Mouse (Mus musculus) forebrain, embryonic 14.5 days (tissue): Measurements from ENCODE around the gene Nkg7. TPM values are rescaled to one million over a fixed set of nuclear protein-coding genes. Genes with fewer than 3 reads are reported as not detected.
A peak's percentile ranks its signal among the peaks of the same experiment; 100 is the strongest.

Experiments
- ATAC-seq: fragments of 200-750 bp; cut with Nextera tagmentation; 2 replicates; pipeline ENCODE4 v1.8.0; 2017; ENCODE audit warnings: mild to moderate bottlenecking, moderate library complexity
- DNase-seq: peaks from one replicate; pipeline ENCODE4 v3.0.0-alpha.2; 2015; ENCODE audit warnings: low spot score
- H3K27ac ChIP-seq: fragments of 300-500 bp; sonication (generic); 2 replicates; pipeline ENCODE4 v1.5.1; 2014; ENCODE audit warnings: low read depth, mild to moderate bottlenecking, control low read depth, low read length, moderate library complexity
- H3K27me3 ChIP-seq: fragments of 300-500 bp; sonication (generic); replicated peaks from 2 replicates; pipeline ENCODE4 v1.6.1; 2014; ENCODE audit warnings: low read length, control low read depth, mixed read lengths; ENCODE audit not compliant: control insufficient read depth, insufficient read depth
- H3K36me3 ChIP-seq: fragments of 300-500 bp; sonication (generic); 2 replicates; pipeline ENCODE4 v1.6.1; 2014; ENCODE audit warnings: low read length, control low read depth; ENCODE audit not compliant: control insufficient read depth, insufficient read depth
- H3K4me1 ChIP-seq: fragments of 300-500 bp; sonication (generic); 2 replicates; pipeline ENCODE4 v1.6.1; 2014; ENCODE audit warnings: antibody characterized with exemption, low read length, control low read depth; ENCODE audit not compliant: control insufficient read depth, insufficient read depth
- H3K4me2 ChIP-seq: fragments of 300-500 bp; sonication (generic); 2 replicates; pipeline ENCODE4 v1.6.1; 2014; ENCODE audit warnings: mild to moderate bottlenecking, control low read depth, low read length
- H3K4me3 ChIP-seq: fragments of 300-500 bp; sonication (generic); 2 replicates; pipeline ENCODE4 v1.5.1; 2014; ENCODE audit warnings: low read depth, low read length, control low read depth
- H3K9ac ChIP-seq: fragments of 300-500 bp; sonication (generic); 2 replicates; pipeline ENCODE4 v1.6.1; 2014; ENCODE audit warnings: mild to moderate bottlenecking, low read length, control low read depth, moderate library complexity
- H3K9me3 ChIP-seq: fragments of 300-500 bp; sonication (generic); replicated peaks from 2 replicates; pipeline ENCODE4 v1.6.1; 2016; ENCODE audit warnings: low read length, control low read depth, mixed read lengths; ENCODE audit not compliant: control insufficient read depth
- WGBS: fragments of 180-500 bp; shearing (Covaris S2); extraction: QIAGEN DNeasy Blood & Tissue Kit; methylation state at CpG from one replicate; pipeline ENCODE4 v1.1.7; 2014; 5-methylcytosine and 5-hydroxymethylcytosine counted together
- polyA plus RNA-seq: library from polyadenylated mRNA; unstranded; fragments of >200 nt; fragmentation: Nextera tagmentation; extraction: Ambion mirVana; gene quantifications from 2 replicates; pipeline ENCODE4 v1.2.1, GENCODE M21; 2014

The Nkg7 gene
- polyA plus RNA-seq, 1 experiment from 2014 or later = not detected

GRCm38 (mm10) chr7:43442684-43443083 is 5.8 kb downstream of the Nkg7 start:
- H3K9me3 ChIP-seq = no peaks in the 10 kb centered on the region
- no peaks in the 10 kb centered on the region for H3K27me3 ChIP-seq
- H3K4me1 ChIP-seq = peaks cover 11% of the 10 kb centered on the region; the same call in 1 of the 2 replicates
- peak overlapping the region; percentile 58 for H3K4me3 ChIP-seq
- no peak for DNase-seq
- H3K27ac ChIP-seq = peak overlapping the region; percentile 82
- 13% methylated on average over 9 of the region's 9 CpGs for WGBS
- no peak for ATAC-seq
- peak overlapping the region; percentile 72 for H3K9ac ChIP-seq
- H3K4me2 ChIP-seq = peak overlapping the region; percentile 83
- H3K36me3 ChIP-seq = no peaks in the 10 kb centered on the region

- Histone ChIP-seq H3K4me2 (peak overlapping the region; percentile 83), H3K36me3 (no peaks in the 10 kb centered on the region), H3K4me1 (peaks cover 11% of the 10 kb centered on the region; the same call in 1 of the 2 replicates), H3K27me3 (no peaks in the 10 kb centered on the region), H3K9ac (peak overlapping the region; percentile 72), H3K27ac (peak overlapping the region; percentile 82), H3K9me3 (no peaks in the 10 kb centered on the region), H3K4me3 (peak overlapping the region; percentile 58)
- ATAC-seq (peak; percentile 85), DNase-seq (peak; percentile 63)
- WGBS = under 1% methylated on average over 36 of the region's 36 CpGs
Measured at GRCm38 (mm10) chr7:43443126-43443916, 6.4 kb downstream of the Nkg7 start.

- H3K9me3 ChIP-seq = no peaks in the 10 kb centered on the region
- no peaks in the 10 kb centered on the region for H3K36me3 ChIP-seq
- peak within 1 kb of the TSS; percentile 82 for H3K27ac ChIP-seq
- peak; percentile 97 for DNase-seq
- H3K4me3 ChIP-seq = peak within 1 kb of the TSS; percentile 58
- peak within 1 kb of the TSS; percentile 83 for H3K4me2 ChIP-seq
- H3K4me1 ChIP-seq = peaks cover 11% of the 10 kb centered on the region; the same call in 1 of the 2 replicates
- H3K9ac ChIP-seq = peak within 1 kb of the TSS; percentile 72
- WGBS = under 1% methylated on average over 27 of the region's 27 CpGs
- peak; percentile 98 for ATAC-seq
- H3K27me3 ChIP-seq = no peaks in the 10 kb centered on the region
Measured at GRCm38 (mm10) chr7:43443917-43444293, 7.0 kb downstream of the Nkg7 start, which contains the start of the genes Etfb and Gm45233. TSS of gene Etfb (plus strand) at chr7:43444083. TSS of gene Gm45233 (plus strand) at chr7:43444128.

- DNase-seq = no peak
- ATAC-seq = no peak
- Histone ChIP-seq H3K4me1 (peaks cover 9% of the 10 kb centered on the region; the same call in 1 of the 2 replicates), H3K9ac (no peak overlapping the region), H3K4me3 (no peak overlapping the region), H3K4me2 (no peak overlapping the region), H3K9me3 (no peaks in the 10 kb centered on the region), H3K27me3 (no peaks in the 10 kb centered on the region), H3K36me3 (0 out of 2 replicates have a peak, but pooled peaks cover 5% of the 10 kb centered on the region), H3K27ac (no peak overlapping the region)
- 73% methylated on average over 4 of the region's 4 CpGs for WGBS
Measured at GRCm38 (mm10) chr7:43447801-43448200, 10.9 kb downstream of the Nkg7 start.

- WGBS = 95% methylated on average over 2 of the region's 3 CpGs
- peaks cover 9% of the 10 kb centered on the region; the same call in 1 of the 2 replicates for H3K4me1 ChIP-seq
- H3K27me3 ChIP-seq = no peaks in the 10 kb centered on the region
- H3K9me3 ChIP-seq = no peaks in the 10 kb centered on the region
- no peak overlapping the region for H3K4me2 ChIP-seq
- ATAC-seq (no peak), DNase-seq (no peak)
- H3K27ac ChIP-seq = no peak overlapping the region
- no peak overlapping the region for H3K4me3 ChIP-seq
- H3K36me3 ChIP-seq = peaks cover 10% of the 10 kb centered on the region; the same call in 1 of the 2 replicates
- H3K9ac ChIP-seq = no peak overlapping the region
Measured at GRCm38 (mm10) chr7:43448246-43448645, 11.4 kb downstream of the Nkg7 start.

GRCm38 (mm10) chr7:43449811-43450210 is 12.9 kb downstream of the Nkg7 start:
- H3K9me3 ChIP-seq = no peaks in the 10 kb centered on the region
- H3K4me2 ChIP-seq = no peak overlapping the region
- H3K27me3 ChIP-seq = no peaks in the 10 kb centered on the region
- H3K36me3 ChIP-seq = peaks cover 24% of the 10 kb centered on the region
- no peak overlapping the region for H3K4me3 ChIP-seq
- 0 out of 2 replicates have a peak, but pooled peaks cover 2% of the 10 kb centered on the region for H3K4me1 ChIP-seq
- ATAC-seq (no peak), DNase-seq (no peak)
- no peak overlapping the region for H3K9ac ChIP-seq
- no peak overlapping the region for H3K27ac ChIP-seq
- 98% methylated on average over 2 of the region's 2 CpGs for WGBS

GRCm38 (mm10) chr7:43451726-43452125 is 14.9 kb downstream of the Nkg7 start:
- 93% methylated on average over 11 of the region's 11 CpGs for WGBS
- DNase-seq (no peak), ATAC-seq (no peak)
- Histone ChIP-seq H3K4me2 (no peak overlapping the region), H3K27ac (no peak overlapping the region), H3K36me3 (peaks cover 35% of the 10 kb centered on the region), H3K4me3 (no peak overlapping the region), H3K4me1 (no peaks in the 10 kb centered on the region), H3K9me3 (no peaks in the 10 kb centered on the region), H3K27me3 (no peaks in the 10 kb centered on the region), H3K9ac (no peak overlapping the region)

- Histone ChIP-seq H3K4me1 (no peaks in the 10 kb centered on the region), H3K9me3 (no peaks in the 10 kb centered on the region), H3K27ac (no peak overlapping the region), H3K4me2 (no peak overlapping the region), H3K27me3 (no peaks in the 10 kb centered on the region), H3K36me3 (peaks cover 40% of the 10 kb centered on the region), H3K4me3 (no peak overlapping the region), H3K9ac (no peak overlapping the region)
- DNase-seq (no peak), ATAC-seq (no peak)
- WGBS = 46% methylated on average over 4 of the region's 4 CpGs
Measured at GRCm38 (mm10) chr7:43452609-43453008, 15.7 kb downstream of the Nkg7 start.
